Mouse (Mus musculus) frontal cortex, postnatal 14 days (tissue): ENCODE measurements around the gene Col11a1.
A peak's percentile ranks its signal among the peaks of the same experiment; 100 is the strongest.

Source experiments
- DNase-seq, 2 experiments: peaks; one replicate each; pipeline ENCODE4 v3.0.0; 2022; ENCODE audit warnings: low spot score in 2 of 2

Gene Col11a1

DNA sequence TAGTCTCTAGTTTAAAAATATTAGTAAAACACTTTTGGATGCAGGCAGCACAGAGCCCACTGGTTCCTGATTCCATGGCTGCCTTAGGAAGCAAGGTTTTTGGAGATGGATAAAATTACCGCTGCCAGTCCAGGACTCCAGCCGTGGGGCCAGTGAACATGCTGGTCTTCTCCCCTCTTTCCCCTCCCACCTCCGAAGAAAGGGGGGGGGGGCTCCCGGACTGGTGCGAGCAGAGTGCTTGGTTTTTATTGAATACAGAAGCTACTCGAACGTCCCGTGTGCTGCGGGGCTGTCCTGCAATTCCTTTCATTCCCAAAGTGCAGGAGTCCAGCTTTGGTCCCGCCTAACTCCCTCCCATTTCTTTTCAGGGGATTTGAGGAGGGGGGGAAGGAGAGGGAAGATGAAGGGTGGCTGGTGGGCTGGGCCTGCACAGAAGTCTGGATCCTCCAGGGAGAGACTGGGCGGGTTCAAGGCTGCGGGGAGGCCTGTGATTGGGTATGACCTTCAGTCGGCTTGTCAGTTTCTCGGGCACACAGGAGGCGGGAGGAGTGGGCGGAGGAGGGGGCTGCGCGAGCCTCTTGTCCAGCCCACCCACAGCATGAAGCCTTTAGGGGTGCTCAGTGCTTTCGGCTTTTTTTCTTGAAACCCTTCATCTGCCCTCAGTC is at the start of gene Col11a1:
TSS of gene Col11a1 (plus strand) at position 570 of the 665 bp plus-strand sequence.
- peak; percentile 50 to 64 for DNase-seq

- no peak for DNase-seq
Measured at GRCm38 (mm10) chr3:113990936-113991335, 39.4 kb upstream of the Col11a1 start.

DNA sequence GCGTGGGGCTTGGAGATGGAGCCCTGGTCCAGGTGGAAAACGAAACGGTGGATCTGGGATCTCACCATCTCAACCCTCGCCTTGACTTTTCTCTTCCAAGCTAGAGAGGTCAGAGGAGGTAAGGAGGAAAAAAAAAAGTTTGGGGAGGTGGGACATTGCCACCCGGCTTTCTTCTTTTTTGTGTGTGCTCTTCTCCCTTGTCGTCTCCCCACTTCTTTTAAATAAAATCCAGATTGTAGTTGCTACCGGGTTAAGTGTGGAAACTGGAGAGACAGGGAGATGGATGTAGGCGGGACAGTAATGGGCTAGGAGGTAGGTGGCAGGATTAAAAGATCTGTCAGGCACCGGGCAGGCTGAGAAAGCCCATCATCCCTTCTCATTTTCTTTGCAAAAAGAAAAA is 546 bp downstream of the Col11a1 start:
- DNase-seq = no peak

- DNase-seq = no peak
Measured at GRCm38 (mm10) chr3:114031351-114032213, 1.2 kb downstream of the Col11a1 start.

GRCm38 (mm10) chr3:114032333-114032732 is 2.0 kb downstream of the Col11a1 start:
- peak in 1 of 2 experiments; percentile 16 for DNase-seq

- no peak for DNase-seq
Measured at GRCm38 (mm10) chr3:114052406-114052805, 22.1 kb downstream of the Col11a1 start.

GRCm38 (mm10) chr3:114053501-114053900 is 23.2 kb downstream of the Col11a1 start:
- no peak for DNase-seq

DNA sequence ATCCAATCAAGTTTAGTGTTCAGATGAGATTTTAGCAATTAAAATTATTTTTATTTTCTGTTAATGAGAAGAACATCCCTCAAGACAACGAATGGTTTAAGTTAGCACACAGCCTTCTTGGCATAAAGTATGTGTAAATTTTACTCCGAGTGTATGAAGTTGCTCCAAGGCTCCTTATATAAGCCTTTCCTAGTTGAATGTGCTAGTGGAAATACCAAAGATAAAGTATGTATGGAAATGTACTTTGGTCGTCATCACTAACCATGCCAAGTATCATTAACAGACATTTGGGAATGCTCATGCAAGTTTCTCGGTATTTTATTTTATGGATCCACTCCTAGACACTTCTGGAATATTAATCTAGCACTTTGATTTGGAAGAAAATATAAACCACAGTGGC is 34.8 kb downstream of the Col11a1 start:
- no peak for DNase-seq

DNA sequence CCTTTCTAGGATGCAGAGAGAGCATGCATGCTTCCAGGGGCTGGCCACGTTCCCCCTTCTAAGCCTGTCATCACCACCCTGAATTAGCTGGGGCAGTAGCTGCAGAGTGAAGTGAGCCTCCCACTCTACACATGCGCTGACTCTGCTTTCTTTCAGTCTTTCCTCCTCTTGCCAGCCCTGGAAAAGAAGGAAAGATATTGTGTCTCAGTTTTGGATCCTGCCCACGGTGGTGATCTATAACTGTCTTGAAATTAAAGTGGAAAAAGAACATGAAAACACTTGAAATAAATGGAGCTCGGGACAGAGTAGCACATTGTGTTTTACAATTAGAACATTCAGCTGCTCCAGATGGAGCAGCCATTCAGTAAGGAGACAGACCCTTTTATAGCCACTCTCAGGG is 35.2 kb downstream of the Col11a1 start:
- DNase-seq = peak; percentile 18 to 22

GRCm38 (mm10) chr3:114099335-114099734 is 69.0 kb downstream of the Col11a1 start:
- no peak for DNase-seq

DNA sequence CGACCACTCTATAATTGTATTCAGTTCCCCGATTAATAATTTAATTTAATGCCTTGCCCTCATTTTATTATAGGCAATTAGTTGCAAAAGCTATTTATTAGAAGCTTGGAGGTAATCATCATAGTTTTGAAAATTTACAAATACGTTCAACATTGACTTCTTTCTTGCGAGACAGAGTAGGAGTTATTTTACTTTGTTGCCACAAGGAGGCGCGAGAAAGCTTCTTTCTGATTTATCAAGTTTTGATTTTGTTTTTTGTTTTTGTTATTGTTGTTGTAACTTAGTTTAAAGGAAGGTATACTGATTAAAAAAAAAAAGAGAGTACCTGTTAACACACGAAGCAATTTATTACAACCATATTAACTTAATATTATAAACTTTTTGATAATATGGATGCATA is 76.8 kb downstream of the Col11a1 start:
- DNase-seq = no peak

DNA sequence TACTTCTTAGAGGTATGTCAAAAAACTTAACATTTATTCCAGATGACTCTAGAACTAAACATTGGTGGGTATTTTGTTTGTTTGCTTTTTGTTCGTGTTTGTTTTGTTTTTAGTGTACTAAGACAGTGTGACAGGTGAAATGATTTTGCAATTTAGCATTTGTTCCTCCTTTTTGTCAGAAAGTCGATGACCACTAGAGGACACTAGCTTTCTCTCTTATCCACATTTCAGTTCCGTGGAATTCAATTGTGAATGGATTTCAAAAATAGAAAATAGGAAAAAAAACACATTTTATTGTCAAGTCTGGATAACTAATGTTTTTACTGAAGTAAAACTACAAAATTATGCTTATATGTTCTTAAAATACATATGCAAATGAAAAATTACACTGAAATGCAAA is 116.8 kb downstream of the Col11a1 start:
- no peak for DNase-seq

DNA sequence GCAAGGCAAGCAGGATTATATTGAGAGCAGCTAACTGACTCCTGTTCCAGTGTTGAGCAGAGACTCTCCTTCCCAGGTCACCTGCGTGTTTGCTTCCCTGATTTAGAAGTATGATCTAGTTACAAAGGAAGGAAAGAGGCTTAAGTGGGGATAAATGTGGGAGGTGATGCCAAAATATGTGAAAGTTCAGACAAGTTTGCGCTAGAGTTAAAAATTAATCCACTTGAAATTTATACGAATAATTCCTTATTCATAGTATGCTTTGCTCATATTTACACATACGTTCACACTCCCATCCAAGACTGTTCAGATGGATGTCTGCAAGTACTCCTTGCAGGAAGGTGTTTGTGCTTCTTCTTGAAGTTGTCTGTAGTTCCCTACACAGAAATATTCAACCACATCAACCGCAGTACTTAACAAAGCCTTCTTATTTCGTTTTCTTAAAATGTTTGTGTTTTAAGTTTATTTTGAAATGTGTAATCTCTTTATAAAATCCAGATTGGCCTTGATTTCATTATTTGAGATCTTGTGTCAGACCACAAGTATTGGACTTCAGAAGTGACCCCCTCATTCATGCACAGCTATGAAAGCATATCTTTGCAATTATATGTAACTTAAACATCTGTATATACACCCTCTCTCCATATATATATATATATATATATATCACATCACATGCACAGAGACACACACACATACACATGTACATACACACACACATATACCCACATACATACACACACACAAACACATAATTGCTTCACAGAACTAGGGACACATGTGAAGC is 167.8 kb downstream of the Col11a1 start:
- DNase-seq = no peak

DNA sequence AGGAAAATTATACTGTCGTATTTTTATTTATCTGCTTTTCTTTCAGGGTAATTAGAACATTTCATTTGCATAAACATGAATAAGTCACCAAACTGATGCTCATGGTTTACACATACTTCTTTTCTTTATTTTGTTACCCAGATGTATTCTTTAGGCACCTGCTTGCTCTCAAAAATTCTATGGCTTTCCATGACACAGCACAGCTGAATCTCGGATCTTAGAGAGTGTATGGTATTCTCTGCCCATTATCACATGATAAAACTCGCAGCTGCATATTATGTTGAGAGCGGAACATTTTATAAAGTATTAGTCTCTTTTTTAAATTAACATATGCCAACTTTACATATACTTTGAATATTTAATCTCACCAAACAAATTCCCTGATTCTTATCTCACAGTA is 181.9 kb downstream of the Col11a1 start:
- DNase-seq = no peak

- DNase-seq = no peak
Measured at GRCm38 (mm10) chr3:114216105-114216504, 185.8 kb downstream of the Col11a1 start.

DNA sequence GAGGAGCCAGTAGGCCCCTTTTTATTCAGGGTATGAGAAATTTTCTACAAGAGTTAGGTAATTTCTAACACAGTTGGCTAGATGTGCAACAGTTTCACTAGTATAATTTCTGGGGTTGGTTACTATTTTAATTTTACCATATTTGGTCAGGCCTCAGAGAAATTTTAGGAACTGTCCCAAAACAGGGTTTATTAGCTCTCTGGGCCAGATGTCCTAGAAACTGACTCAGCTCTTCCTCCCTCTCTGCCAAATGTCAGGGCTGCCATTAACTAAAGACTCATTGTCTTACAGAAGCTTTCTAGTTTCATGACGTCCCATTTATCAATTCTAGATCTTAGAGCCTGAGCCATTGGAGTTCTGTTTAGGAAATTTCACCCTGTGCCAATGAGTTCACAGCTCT is 199.2 kb downstream of the Col11a1 start:
- no peak for DNase-seq
